Mouse (Mus musculus): Measurements from ENCODE around the gene Fdx1. TPM values are rescaled to one million over a fixed set of nuclear protein-coding genes. Genes with fewer than 3 reads are reported as not detected.
A peak's percentile ranks its signal among the peaks of the same experiment; 100 is the strongest.

The Fdx1 gene
- 144 and 160 TPM in 2 replicates for total RNA-seq (2014; rRNA removed)
- 290 and 313 TPM in 2 replicates for polyA plus RNA-seq (2012; rRNA removed)

DNA sequence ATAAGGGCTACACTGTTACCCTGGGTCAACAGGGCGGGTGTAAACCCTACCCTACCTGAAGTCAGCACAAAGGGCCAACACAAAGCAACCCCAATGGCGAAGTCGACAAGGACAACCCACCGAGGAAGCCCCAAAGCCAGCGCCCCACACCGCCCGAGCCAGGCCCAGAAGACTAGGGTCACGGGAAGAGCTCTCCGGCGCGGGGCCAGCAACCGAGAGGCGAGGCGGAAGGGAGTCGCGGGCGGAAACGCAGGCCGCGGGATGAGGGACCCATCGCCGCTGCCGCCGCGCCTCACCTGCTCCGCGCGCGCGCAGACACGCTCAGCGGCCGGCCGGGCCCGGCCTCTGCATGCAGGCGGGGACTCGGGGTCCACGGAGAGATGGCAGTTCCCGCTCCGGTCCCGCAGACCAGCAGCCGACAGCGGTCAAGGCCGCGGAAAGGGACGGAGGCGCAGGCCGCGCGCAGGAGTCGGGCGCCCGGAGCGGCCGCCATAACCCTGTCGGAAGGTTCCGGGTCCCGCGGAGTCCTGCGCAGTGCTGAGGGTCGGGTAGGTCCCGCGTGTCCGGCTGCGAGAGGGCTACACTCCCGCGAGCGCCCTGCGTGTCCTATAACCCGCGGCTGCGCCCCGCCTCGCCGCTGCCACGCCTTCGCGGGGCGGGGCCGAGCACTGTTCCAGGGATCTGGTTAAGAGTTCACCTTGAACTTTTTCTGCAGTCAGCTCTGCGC is at the start of gene Fdx1:
TSS of gene Fdx1 (minus strand) at position 582 of the 727 bp plus-strand sequence.
- Histone ChIP-seq H3K79me2 (ENCODE audit: control insufficient read depth, insufficient read depth, low read length) (peaks cover 20% of the 10 kb centered on the region; the same call in 1 of the 2 replicates), H3K36me3 (ENCODE audit: control insufficient read depth, insufficient read depth, low read length) (peaks cover 7% of the 10 kb centered on the region; the same call in 1 of the 2 replicates), H3K4me3 (ENCODE audit: insufficient read depth, low read depth, low read length) (peak within 1 kb of the TSS; percentile 88), H3K27me3 (ENCODE audit: control insufficient read depth, insufficient read depth, low read length) (no peaks in the 10 kb centered on the region), H3K9ac (ENCODE audit: low read depth, low read length) (peak within 1 kb of the TSS; percentile 97), H3K27ac (replicated peaks; ENCODE audit: insufficient read depth, low read depth, low read length) (peak within 1 kb of the TSS; percentile 91), H3K4me1 (ENCODE audit: control insufficient read depth, insufficient read depth, low read length) (peaks cover 12% of the 10 kb centered on the region)
- under 1% methylated on average over 81 of the region's 81 CpGs for WGBS
- TF ChIP-seq CTCF (IDR thresholded peaks at IDR 0.05; ENCODE audit: low read depth, low read length) (no peak), POLR2A (IDR thresholded peaks at IDR 0.05; ENCODE audit: extremely low read depth, insufficient read depth, low read length) (peak; percentile 97)
- peak; percentile 86 for DNase-seq (ENCODE audit: extremely low read depth, low read depth, low spot score)

DNA sequence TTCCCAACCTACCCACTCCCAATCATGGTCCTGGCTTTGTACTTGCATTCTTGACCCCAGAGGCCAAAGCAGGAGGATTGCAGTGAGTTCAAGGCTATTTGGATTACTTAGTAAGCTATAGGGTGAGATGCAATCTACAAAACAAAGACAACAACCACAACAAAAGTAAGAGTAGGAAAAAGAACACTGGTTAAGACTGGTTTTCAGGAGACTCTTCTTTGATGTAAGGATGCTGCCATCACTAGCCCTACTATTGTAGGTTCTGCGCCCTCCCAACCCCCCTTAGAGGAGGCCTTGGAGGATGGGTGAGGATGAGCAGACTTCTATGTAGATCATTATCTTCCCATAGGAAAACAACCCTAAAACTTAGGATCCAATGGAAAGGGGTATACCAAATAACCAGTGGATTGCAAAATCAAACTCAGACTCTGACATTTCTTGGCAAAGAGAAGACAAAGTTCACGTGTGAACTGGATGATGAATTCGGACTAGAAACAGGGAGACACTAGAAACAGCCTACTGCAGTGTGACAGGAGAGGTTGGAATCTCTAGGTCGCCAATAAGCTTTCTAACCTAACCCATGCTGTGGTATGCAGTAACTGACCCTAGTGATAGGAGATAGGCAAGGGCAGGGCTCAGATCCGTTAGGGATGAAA is 49.6 kb upstream of the Fdx1 start:
- no peaks in the 10 kb centered on the region for H3K27me3 ChIP-seq (ENCODE audit: control insufficient read depth, insufficient read depth, low read length)
- 38% methylated on average over 5 of the region's 5 CpGs for WGBS
- no peaks in the 10 kb centered on the region for H3K79me2 ChIP-seq (ENCODE audit: control insufficient read depth, insufficient read depth, low read length)
- H3K4me1 ChIP-seq (ENCODE audit: control insufficient read depth, insufficient read depth, low read length), result peaks cover 14% of the 10 kb centered on the region
- no peak overlapping the region for H3K4me3 ChIP-seq (ENCODE audit: insufficient read depth, low read depth, low read length)
- TF ChIP-seq CTCF (IDR thresholded peaks at IDR 0.05; ENCODE audit: low read depth, low read length), result no peak
- no peak for TF ChIP-seq POLR2A (IDR thresholded peaks at IDR 0.05; ENCODE audit: extremely low read depth, insufficient read depth, low read length)
- no peak overlapping the region for H3K9ac ChIP-seq (ENCODE audit: low read depth, low read length)
- no peaks in the 10 kb centered on the region for H3K36me3 ChIP-seq (ENCODE audit: control insufficient read depth, insufficient read depth, low read length)
- peak; percentile 93 for DNase-seq (ENCODE audit: extremely low read depth, low read depth, low spot score)
- peak overlapping the region; percentile 73 for H3K27ac ChIP-seq (replicated peaks; ENCODE audit: insufficient read depth, low read depth, low read length)

- H3K27me3 ChIP-seq (ENCODE audit: control insufficient read depth, insufficient read depth, low read length), result no peaks in the 10 kb centered on the region
- no peaks in the 10 kb centered on the region for H3K36me3 ChIP-seq (ENCODE audit: control insufficient read depth, insufficient read depth, low read length)
- WGBS, result 96% methylated on average over 1 of the region's 1 CpGs
- no peaks in the 10 kb centered on the region for H3K79me2 ChIP-seq (ENCODE audit: control insufficient read depth, insufficient read depth, low read length)
- TF ChIP-seq POLR2A (IDR thresholded peaks at IDR 0.05; ENCODE audit: extremely low read depth, insufficient read depth, low read length) (no peak), CTCF (IDR thresholded peaks at IDR 0.05; ENCODE audit: low read depth, low read length) (no peak)
- H3K4me3 ChIP-seq (ENCODE audit: insufficient read depth, low read depth, low read length), result no peak overlapping the region
- H3K9ac ChIP-seq (ENCODE audit: low read depth, low read length), result no peak overlapping the region
- DNase-seq (ENCODE audit: extremely low read depth, low read depth, low spot score), result no peak
- no peak overlapping the region for H3K27ac ChIP-seq (replicated peaks; ENCODE audit: insufficient read depth, low read depth, low read length)
- H3K4me1 ChIP-seq (ENCODE audit: control insufficient read depth, insufficient read depth, low read length), result peaks cover 14% of the 10 kb centered on the region
Measured at GRCm38 (mm10) chr9:52012311-52012710, 49.0 kb upstream of the Fdx1 start.

DNA sequence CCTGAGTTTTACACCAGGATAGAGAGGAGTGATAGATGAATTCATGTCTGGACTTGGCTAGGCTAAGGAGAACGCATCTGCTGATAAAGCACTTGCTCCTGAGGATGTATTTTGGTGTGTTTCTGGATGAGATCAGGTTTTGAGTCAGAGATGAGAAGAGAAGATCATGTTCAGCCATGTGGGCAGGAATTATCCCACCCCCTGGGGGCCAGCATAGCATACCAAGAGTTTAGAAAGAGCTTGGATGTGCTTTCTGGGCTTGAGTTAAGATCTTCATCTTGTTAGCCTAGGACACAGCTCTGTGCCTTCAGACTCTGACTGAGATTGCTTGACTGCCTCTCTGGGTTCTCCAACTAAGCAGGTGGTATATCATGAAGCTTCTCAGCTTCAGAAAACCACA is 45.2 kb upstream of the Fdx1 start:
- no peak overlapping the region for H3K27ac ChIP-seq (replicated peaks; ENCODE audit: insufficient read depth, low read depth, low read length)
- 97% methylated on average over 1 of the region's 1 CpGs for WGBS
- TF ChIP-seq POLR2A (IDR thresholded peaks at IDR 0.05; ENCODE audit: extremely low read depth, insufficient read depth, low read length) (no peak), CTCF (IDR thresholded peaks at IDR 0.05; ENCODE audit: low read depth, low read length) (no peak)
- no peak overlapping the region for H3K9ac ChIP-seq (ENCODE audit: low read depth, low read length)
- no peak for DNase-seq (ENCODE audit: extremely low read depth, low read depth, low spot score)
- no peak overlapping the region for H3K4me3 ChIP-seq (ENCODE audit: insufficient read depth, low read depth, low read length)
- peaks cover 12% of the 10 kb centered on the region for H3K4me1 ChIP-seq (ENCODE audit: control insufficient read depth, insufficient read depth, low read length)
- H3K79me2 ChIP-seq (ENCODE audit: control insufficient read depth, insufficient read depth, low read length), result no peaks in the 10 kb centered on the region
- no peaks in the 10 kb centered on the region for H3K36me3 ChIP-seq (ENCODE audit: control insufficient read depth, insufficient read depth, low read length)
- no peaks in the 10 kb centered on the region for H3K27me3 ChIP-seq (ENCODE audit: control insufficient read depth, insufficient read depth, low read length)

GRCm38 (mm10) chr9:52007341-52007740 is 44.0 kb upstream of the Fdx1 start:
- no peak overlapping the region for H3K4me3 ChIP-seq (ENCODE audit: insufficient read depth, low read depth, low read length)
- no peaks in the 10 kb centered on the region for H3K79me2 ChIP-seq (ENCODE audit: control insufficient read depth, insufficient read depth, low read length)
- H3K4me1 ChIP-seq (ENCODE audit: control insufficient read depth, insufficient read depth, low read length), result peaks cover 8% of the 10 kb centered on the region
- no peaks in the 10 kb centered on the region for H3K36me3 ChIP-seq (ENCODE audit: control insufficient read depth, insufficient read depth, low read length)
- no peak for TF ChIP-seq POLR2A (IDR thresholded peaks at IDR 0.05; ENCODE audit: extremely low read depth, insufficient read depth, low read length)
- TF ChIP-seq CTCF (IDR thresholded peaks at IDR 0.05; ENCODE audit: low read depth, low read length), result no peak
- no peak for DNase-seq (ENCODE audit: extremely low read depth, low read depth, low spot score)
- no peak overlapping the region for H3K9ac ChIP-seq (ENCODE audit: low read depth, low read length)
- 83% methylated on average over 2 of the region's 2 CpGs for WGBS
- no peak overlapping the region for H3K27ac ChIP-seq (replicated peaks; ENCODE audit: insufficient read depth, low read depth, low read length)
- no peaks in the 10 kb centered on the region for H3K27me3 ChIP-seq (ENCODE audit: control insufficient read depth, insufficient read depth, low read length)
